Mouse (Mus musculus) cerebellum, adult 11-12 months (tissue): ENCODE measurements around the gene Hs2st1.

ENCODE experiments used
- DNase-seq: peaks from one replicate; pipeline ENCODE4 v3.0.0; 2022

The Hs2st1 gene

GRCm38 (mm10) chr3:144584789-144585553 lies 15.0 kb upstream of the Hs2st1 start:
- DNase-seq, result no peak

- no peak for DNase-seq
Measured at GRCm38 (mm10) chr3:144583789-144584188, 13.8 kb upstream of the Hs2st1 start.

GRCm38 (mm10) chr3:144582306-144582705 lies 12.3 kb upstream of the Hs2st1 start:
- DNase-seq, result no peak

- no peak for DNase-seq
Measured at GRCm38 (mm10) chr3:144581842-144582241, 11.9 kb upstream of the Hs2st1 start.

- no peak for DNase-seq
Measured at GRCm38 (mm10) chr3:144580281-144580680, 10.3 kb upstream of the Hs2st1 start.

GRCm38 (mm10) chr3:144579796-144580195 lies 9.8 kb upstream of the Hs2st1 start:
- DNase-seq, result no peak

- no peak for DNase-seq
Measured at GRCm38 (mm10) chr3:144578921-144579320, 8.9 kb upstream of the Hs2st1 start.

GRCm38 (mm10) chr3:144577366-144578340 lies 7.7 kb upstream of the Hs2st1 start:
- no peak for DNase-seq

GRCm38 (mm10) chr3:144574256-144574655 lies 4.3 kb upstream of the Hs2st1 start:
- DNase-seq, result no peak

- no peak for DNase-seq
Measured at GRCm38 (mm10) chr3:144570816-144571487, 971 bp upstream of the Hs2st1 start.

GRCm38 (mm10) chr3:144569401-144569971 lies 495 bp downstream of the Hs2st1 start:
- DNase-seq, result no peak

GRCm38 (mm10) chr3:144568861-144569361 lies 1.1 kb downstream of the Hs2st1 start:
- DNase-seq, result no peak

- no peak for DNase-seq
Measured at GRCm38 (mm10) chr3:144565212-144565611, 4.8 kb downstream of the Hs2st1 start.

- DNase-seq, result no peak
Measured at GRCm38 (mm10) chr3:144563916-144564315, 6.1 kb downstream of the Hs2st1 start.

GRCm38 (mm10) chr3:144561511-144562250 lies 8.3 kb downstream of the Hs2st1 start:
- DNase-seq, result no peak

GRCm38 (mm10) chr3:144558274-144558673 lies 11.7 kb downstream of the Hs2st1 start:
- no peak for DNase-seq

- no peak for DNase-seq
Measured at GRCm38 (mm10) chr3:144556625-144557324, 13.2 kb downstream of the Hs2st1 start.

- DNase-seq, result no peak
Measured at GRCm38 (mm10) chr3:144555144-144555543, 14.8 kb downstream of the Hs2st1 start.

GRCm38 (mm10) chr3:144554503-144554902 lies 15.5 kb downstream of the Hs2st1 start:
- DNase-seq, result no peak

GRCm38 (mm10) chr3:144553942-144554341 lies 16.0 kb downstream of the Hs2st1 start:
- no peak for DNase-seq

GRCm38 (mm10) chr3:144551416-144551815 lies 18.6 kb downstream of the Hs2st1 start:
- no peak for DNase-seq
